Mouse (Mus musculus) heart, embryonic 16.5 days (tissue): ENCODE data around the gene Plppr1. TPM values are rescaled to one million over a fixed set of nuclear protein-coding genes. Genes with fewer than 3 reads are reported as not detected.
A peak's percentile ranks its signal among the peaks of the same experiment; 100 is the strongest.

Experiments
- ATAC-seq: fragments of 200-750 bp; cut with Nextera tagmentation; replicated peaks from 2 replicates; pipeline ENCODE4 v1.8.0; 2017; ENCODE audit warnings: moderate number of reproducible peaks; ENCODE audit not compliant: insufficient read depth, low FRiP score; ENCODE audit errors: extremely low read depth
- H3K27ac ChIP-seq: fragments of 300-500 bp; sonication (generic); 2 replicates; pipeline ENCODE4 v1.5.1; 2014; ENCODE audit warnings: mild to moderate bottlenecking, low read length, control low read depth, moderate library complexity
- H3K27me3 ChIP-seq: fragments of 300-500 bp; sonication (generic); 2 replicates; pipeline ENCODE4 v1.6.1; 2014; ENCODE audit warnings: low read length, mixed read lengths; ENCODE audit not compliant: control insufficient read depth, insufficient read depth
- H3K36me3 ChIP-seq: fragments of 300-500 bp; sonication (generic); 2 replicates; pipeline ENCODE4 v1.6.1; 2014; ENCODE audit not compliant: control insufficient read depth, insufficient read depth
- H3K4me1 ChIP-seq: fragments of 300-500 bp; sonication (generic); 2 replicates; pipeline ENCODE4 v1.6.1; 2014; ENCODE audit warnings: low read length, mixed read lengths; ENCODE audit not compliant: control insufficient read depth, insufficient read depth
- H3K4me2 ChIP-seq: fragments of 300-500 bp; sonication (generic); 2 replicates; pipeline ENCODE4 v1.6.1; 2014; ENCODE audit warnings: low read depth, mild to moderate bottlenecking, control low read depth, low read length
- H3K4me3 ChIP-seq: fragments of 300-500 bp; sonication (generic); 2 replicates; pipeline ENCODE4 v1.5.1; 2014; ENCODE audit warnings: mild to moderate bottlenecking, control low read depth, low read length
- H3K9ac ChIP-seq: fragments of 300-500 bp; sonication (generic); 2 replicates; pipeline ENCODE4 v1.6.1; 2014; ENCODE audit warnings: low read length, control low read depth
- H3K9me3 ChIP-seq: fragments of 300-500 bp; sonication (generic); replicated peaks from 2 replicates; pipeline ENCODE4 v1.6.1; 2016; ENCODE audit warnings: low read length; ENCODE audit not compliant: control insufficient read depth
- WGBS: fragments of 180-500 bp; shearing (Covaris S2); extraction: QIAGEN DNeasy Blood & Tissue Kit; methylation state at CpG from one replicate; pipeline ENCODE4 v1.1.7; 2014; 5-methylcytosine and 5-hydroxymethylcytosine counted together
- polyA plus RNA-seq: library from polyadenylated mRNA; unstranded; fragments of >200 nt; fragmentation: Nextera tagmentation; extraction: Ambion mirVana; gene quantifications from 2 replicates; pipeline ENCODE4 v1.2.1, GENCODE M21; 2015

Gene Plppr1
- 5.0 and 5.4 TPM in 2 replicates for polyA plus RNA-seq

GRCm38 (mm10) chr4:49059021-49059401 is at the start of gene Plppr1:
Plppr1 (plus strand) TSS chr4:49059273.
- Histone ChIP-seq H3K27me3 (peaks cover 3% of the 10 kb centered on the region; the same call in 1 of the 2 replicates), H3K36me3 (no peaks in the 10 kb centered on the region), H3K9ac (peak within 1 kb of the TSS; percentile 61), H3K27ac (no peak within 1 kb of the TSS), H3K4me1 (peaks cover 6% of the 10 kb centered on the region), H3K9me3 (no peaks in the 10 kb centered on the region), H3K4me2 (peak within 1 kb of the TSS; percentile 77), H3K4me3 (peak within 1 kb of the TSS; percentile 57)
- 0% methylated on average over 20 of the region's 21 CpGs for WGBS
- peak; percentile 75 for ATAC-seq

GRCm38 (mm10) chr4:49016701-49017100 is 42.4 kb upstream of the Plppr1 start:
- no peaks in the 10 kb centered on the region for H3K36me3 ChIP-seq
- ATAC-seq = no peak
- no peak overlapping the region for H3K4me2 ChIP-seq
- no peak overlapping the region for H3K4me3 ChIP-seq
- no peak overlapping the region for H3K27ac ChIP-seq
- H3K27me3 ChIP-seq = no peaks in the 10 kb centered on the region
- no peak overlapping the region for H3K9ac ChIP-seq
- H3K4me1 ChIP-seq = no peaks in the 10 kb centered on the region
- no peaks in the 10 kb centered on the region for H3K9me3 ChIP-seq

- Histone ChIP-seq H3K27me3 (no peaks in the 10 kb centered on the region), H3K9ac (no peak overlapping the region), H3K27ac (no peak overlapping the region), H3K4me1 (no peaks in the 10 kb centered on the region), H3K36me3 (no peaks in the 10 kb centered on the region), H3K9me3 (no peaks in the 10 kb centered on the region), H3K4me3 (no peak overlapping the region), H3K4me2 (no peak overlapping the region)
- no peak for ATAC-seq
- 91% methylated on average over 1 of the region's 1 CpGs for WGBS
Observed at GRCm38 (mm10) chr4:49023221-49023620, 35.9 kb upstream of the Plppr1 start.

GRCm38 (mm10) chr4:49038311-49038710 is 20.8 kb upstream of the Plppr1 start:
- no peak overlapping the region for H3K4me3 ChIP-seq
- H3K9me3 ChIP-seq = no peaks in the 10 kb centered on the region
- H3K27me3 ChIP-seq = no peaks in the 10 kb centered on the region
- H3K4me2 ChIP-seq = no peak overlapping the region
- no peaks in the 10 kb centered on the region for H3K36me3 ChIP-seq
- WGBS = 52% methylated on average over 4 of the region's 4 CpGs
- H3K9ac ChIP-seq = no peak overlapping the region
- ATAC-seq = no peak
- peaks cover 14% of the 10 kb centered on the region for H3K4me1 ChIP-seq
- no peak overlapping the region for H3K27ac ChIP-seq

GRCm38 (mm10) chr4:49039854-49040253 is 19.2 kb upstream of the Plppr1 start:
- no peak for ATAC-seq
- H3K9ac ChIP-seq = no peak overlapping the region
- no peaks in the 10 kb centered on the region for H3K27me3 ChIP-seq
- WGBS = 82% methylated on average over 3 of the region's 3 CpGs
- H3K36me3 ChIP-seq = no peaks in the 10 kb centered on the region
- no peaks in the 10 kb centered on the region for H3K9me3 ChIP-seq
- peaks cover 14% of the 10 kb centered on the region for H3K4me1 ChIP-seq
- H3K27ac ChIP-seq = no peak overlapping the region
- H3K4me3 ChIP-seq = no peak overlapping the region
- no peak overlapping the region for H3K4me2 ChIP-seq

GRCm38 (mm10) chr4:49041655-49042054 is 17.4 kb upstream of the Plppr1 start:
- Histone ChIP-seq H3K36me3 (no peaks in the 10 kb centered on the region), H3K9ac (no peak overlapping the region), H3K9me3 (no peaks in the 10 kb centered on the region), H3K4me2 (no peak overlapping the region), H3K4me1 (peaks cover 14% of the 10 kb centered on the region), H3K27me3 (no peaks in the 10 kb centered on the region), H3K27ac (peak overlapping the region; percentile 79), H3K4me3 (no peak overlapping the region)
- peak; percentile 97 for ATAC-seq
- WGBS = 18% methylated on average over 1 of the region's 1 CpGs

GRCm38 (mm10) chr4:49050628-49051027 is 8.4 kb upstream of the Plppr1 start:
- H3K9ac ChIP-seq = no peak overlapping the region
- 83% methylated on average over 1 of the region's 1 CpGs for WGBS
- no peaks in the 10 kb centered on the region for H3K36me3 ChIP-seq
- ATAC-seq = no peak
- H3K4me1 ChIP-seq = no peaks in the 10 kb centered on the region
- H3K4me2 ChIP-seq = no peak overlapping the region
- H3K4me3 ChIP-seq = no peak overlapping the region
- H3K27me3 ChIP-seq = no peaks in the 10 kb centered on the region
- H3K9me3 ChIP-seq = no peaks in the 10 kb centered on the region
- no peak overlapping the region for H3K27ac ChIP-seq

- H3K4me2 ChIP-seq = no peak overlapping the region
- H3K9me3 ChIP-seq = no peaks in the 10 kb centered on the region
- H3K4me3 ChIP-seq = no peak overlapping the region
- WGBS = 57% methylated on average over 2 of the region's 2 CpGs
- H3K4me1 ChIP-seq = peaks cover 6% of the 10 kb centered on the region
- ATAC-seq = no peak
- peaks cover 3% of the 10 kb centered on the region; the same call in 1 of the 2 replicates for H3K27me3 ChIP-seq
- no peak overlapping the region for H3K9ac ChIP-seq
- H3K27ac ChIP-seq = no peak overlapping the region
- no peaks in the 10 kb centered on the region for H3K36me3 ChIP-seq
Observed at GRCm38 (mm10) chr4:49057916-49058315, 1.2 kb upstream of the Plppr1 start.

GRCm38 (mm10) chr4:49058557-49058956 is 516 bp upstream of the Plppr1 start:
- Histone ChIP-seq H3K4me3 (peak overlapping the region; percentile 57), H3K27me3 (peaks cover 3% of the 10 kb centered on the region; the same call in 1 of the 2 replicates), H3K4me1 (peaks cover 6% of the 10 kb centered on the region), H3K4me2 (peak overlapping the region; percentile 77), H3K36me3 (no peaks in the 10 kb centered on the region), H3K9me3 (no peaks in the 10 kb centered on the region), H3K9ac (peak overlapping the region; percentile 61), H3K27ac (no peak overlapping the region)
- WGBS = 13% methylated on average over 7 of the region's 7 CpGs
- no peak for ATAC-seq
